Comparison of ENCODE assay signal across 8 mouse cellular contexts in genomic region chr4:155831205-155831766, GRCm38 (mm10). TPM values are rescaled to one million over a fixed set of nuclear protein-coding genes. Genes with fewer than 3 reads are reported as not detected.
DNase-seq lines count a peak whose midpoint lies in the region; ATAC-seq lines count a peak whose summit lies in the region.

Gene Aurkaip1 (plus strand): TSS chr4:155831272.

- H3K27me3 ChIP-seq in heart, embryonic 14.5 days (ENCODE audit: control insufficient read depth, insufficient read depth, low read length): no peaks in the 10 kb centered on the region
- no peaks in the 10 kb centered on the region for H3K27me3 ChIP-seq in liver, embryonic 13.5 days
- H3K27me3 ChIP-seq in stomach, embryonic 16.5 days (ENCODE audit: control insufficient read depth, insufficient read depth, low read length): no peaks in the 10 kb centered on the region

- no peaks in the 10 kb centered on the region for H3K9me3 ChIP-seq in heart, embryonic 14.5 days (ENCODE audit: control insufficient read depth, low read length)
- H3K9me3 ChIP-seq in liver, embryonic 13.5 days (replicated peaks): no peaks in the 10 kb centered on the region
- H3K9me3 ChIP-seq in stomach, embryonic 16.5 days (replicated peaks; ENCODE audit: control insufficient read depth, low read length): no peaks in the 10 kb centered on the region

- peak within 1 kb of the TSS; percentile 94 for H3K9ac ChIP-seq in heart, embryonic 14.5 days (ENCODE audit: low read length)
- H3K9ac ChIP-seq in liver, embryonic 13.5 days: peak within 1 kb of the TSS; percentile 94
- peak within 1 kb of the TSS; percentile 93 for H3K9ac ChIP-seq in stomach, embryonic 16.5 days (ENCODE audit: low read length)

- peak; percentile 88 for DNase-seq in c-Kit-negative CD71-positive TER-119-positive erythroid progenitor cells, embryonic 14.5 days (ENCODE audit: low read depth, low spot score)
- peak; percentile 86 for DNase-seq in fibroblast of lung, adult 2 months (ENCODE audit: low read depth)
- peak; percentile 97 for DNase-seq in kidney, postnatal 14 days
- DNase-seq in liver, embryonic 13.5 days: peak; percentile 95
- peak; percentile 97 for DNase-seq in neural tube, embryonic 10.5 days (ENCODE audit: extremely low spot score, low spot score)

- H3K36me3 ChIP-seq in heart, embryonic 14.5 days (ENCODE audit: control insufficient read depth, insufficient read depth, low read length): peaks cover 31% of the 10 kb centered on the region
- H3K36me3 ChIP-seq in liver, embryonic 13.5 days: peaks cover 36% of the 10 kb centered on the region
- 0 out of 2 replicates have a peak, but pooled peaks cover 8% of the 10 kb centered on the region for H3K36me3 ChIP-seq in stomach, embryonic 16.5 days (ENCODE audit: control insufficient read depth, insufficient read depth, low read length)

- peak within 1 kb of the TSS; percentile 78 to 89 for H3K4me3 ChIP-seq in heart, embryonic 14.5 days (ENCODE audit: control insufficient read depth in 1 of 2, insufficient read depth in 1 of 2, low read depth in 1 of 2, low read length in 2 of 2)
- peak within 1 kb of the TSS; percentile 94 for H3K4me3 ChIP-seq in liver, embryonic 13.5 days (replicated peaks)
- H3K4me3 ChIP-seq in stomach, embryonic 16.5 days (replicated peaks; ENCODE audit: low read length): peak within 1 kb of the TSS; percentile 88

- H3K27ac ChIP-seq in heart, embryonic 14.5 days (replicated peaks in 1 of 2; ENCODE audit: control insufficient read depth in 1 of 2, insufficient read depth in 1 of 2, low read depth in 2 of 2, low read length in 2 of 2): peak within 1 kb of the TSS; percentile 72 to 90
- H3K27ac ChIP-seq in liver, embryonic 13.5 days: peak within 1 kb of the TSS; percentile 89
- H3K27ac ChIP-seq in stomach, embryonic 16.5 days (ENCODE audit: low read length): peak within 1 kb of the TSS; percentile 96

- H3K4me1 ChIP-seq in heart, embryonic 14.5 days (ENCODE audit: control insufficient read depth in 2 of 2, insufficient read depth in 2 of 2, low read length in 2 of 2): peaks cover 8 to 13% of the 10 kb centered on the region in 2 experiments
- H3K4me1 ChIP-seq in liver, embryonic 13.5 days (replicated peaks): peaks cover 32% of the 10 kb centered on the region
- peaks cover 21% of the 10 kb centered on the region for H3K4me1 ChIP-seq in stomach, embryonic 16.5 days (ENCODE audit: control insufficient read depth, insufficient read depth, low read length)

- peak within 1 kb of the TSS; percentile 96 for H3K4me2 ChIP-seq in heart, embryonic 14.5 days (ENCODE audit: low read length)
- H3K4me2 ChIP-seq in liver, embryonic 13.5 days: peak within 1 kb of the TSS; percentile 92
- peak within 1 kb of the TSS; percentile 98 for H3K4me2 ChIP-seq in stomach, embryonic 16.5 days (ENCODE audit: low read depth, low read length)

- under 1% methylated on average over 49 of the region's 49 CpGs for WGBS in heart, embryonic 14.5 days
- WGBS in liver, embryonic 13.5 days (ENCODE audit: insufficient replicate concordance): under 1% methylated on average over 49 of the region's 49 CpGs
- under 1% methylated on average over 49 of the region's 49 CpGs for WGBS in stomach, embryonic 16.5 days

- ATAC-seq in CD4-positive, CD25-positive, alpha-beta regulatory T cell, adult 4 months: peak; percentile 88
- peak; percentile 91 for ATAC-seq in heart, embryonic 14.5 days (ENCODE audit: insufficient number of reproducible peaks, insufficient read depth, low FRiP score, low read depth)
- peak; percentile 96 for ATAC-seq in liver, embryonic 13.5 days (ENCODE audit: low read depth)
- peak; percentile 95 for ATAC-seq in stomach, embryonic 16.5 days (ENCODE audit: insufficient read depth, low FRiP score)

RNA-seq across cellular contexts. Expression of gene Aurkaip1, which starts in this region (rescaled TPM):
- 100 to 1,000 TPM; 167 to 217 TPM for polyA plus RNA-seq in CD4-positive, CD25-positive, alpha-beta regulatory T cell, adult 4 months (2017; shearing (Covaris generic))
- 112 and 118 TPM in 2 replicates for polyA plus RNA-seq in heart, embryonic 14.5 days (2014; fragmentation: Nextera tagmentation; extraction: Ambion mirVana)
- polyA plus RNA-seq in liver, embryonic 13.5 days (2015; fragmentation: Nextera tagmentation; extraction: Ambion mirVana): 147 and 148 TPM in 2 replicates
- 135 and 158 TPM in 2 replicates for polyA plus RNA-seq in stomach, embryonic 16.5 days (2015; fragmentation: Nextera tagmentation; extraction: Ambion mirVana)

Comparison
In these comparisons a context has a peak if more than half of its experiments do, and no peak if none do; other contexts are left out.
1. Peak in every context shown above with its lines: DNase-seq, ATAC-seq, H3K4me3 ChIP-seq and H3K27ac ChIP-seq.